Mouse (Mus musculus) cerebellum, postnatal 10 days (tissue): ENCODE results near the gene Actg2.
"Not testable (repeated sequence)": the region's sequence is repeated elsewhere in the genome, so short reads cannot be mapped to it uniquely, and the experiment has no call there.

ENCODE experiments used
- DNase-seq, 2 experiments: peaks; one replicate each; pipeline ENCODE4 v3.0.0; 2021; ENCODE audit warnings: mixed read lengths in 2 of 2

Actg2 gene

DNA sequence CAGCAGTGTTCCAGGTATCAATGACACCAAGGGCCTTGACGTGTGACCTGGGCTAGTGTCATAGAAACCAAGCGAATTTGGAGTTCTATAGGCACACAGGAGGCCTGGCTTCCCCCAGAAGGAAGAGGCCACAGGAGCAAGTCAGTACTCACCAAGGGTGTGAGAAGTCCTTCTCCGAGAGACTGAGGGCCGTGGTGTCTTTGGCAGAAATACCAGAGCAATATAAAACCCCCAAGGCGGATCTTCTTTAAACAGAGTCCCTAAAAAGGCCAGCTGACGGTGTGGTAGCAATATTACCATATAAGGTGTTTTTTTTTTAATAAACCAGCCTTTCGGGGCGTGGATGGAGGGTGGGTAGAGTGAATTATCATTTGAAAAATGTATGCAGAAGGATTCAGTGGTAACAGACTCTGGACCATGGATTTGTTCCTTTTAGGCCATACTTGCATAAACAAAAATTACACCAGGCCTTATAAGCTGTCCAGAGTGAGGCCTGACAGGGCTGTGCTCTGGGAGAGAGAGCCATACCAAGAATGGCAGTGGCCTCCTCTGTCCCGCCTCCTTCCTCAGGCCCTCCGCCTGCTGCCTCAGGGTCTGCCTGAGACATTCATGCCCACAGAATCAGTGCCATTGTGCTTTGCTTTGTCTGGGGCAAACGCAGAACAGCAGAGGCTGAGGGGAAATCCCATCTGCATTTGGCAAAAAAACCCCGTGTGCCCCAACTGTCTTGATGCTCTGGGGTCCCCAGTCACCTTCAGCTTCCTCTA, at the start of gene Actg2:
Actg2 (minus strand) TSS at position 238 of the 767 bp plus-strand sequence.
- DNase-seq, result no peak

DNA sequence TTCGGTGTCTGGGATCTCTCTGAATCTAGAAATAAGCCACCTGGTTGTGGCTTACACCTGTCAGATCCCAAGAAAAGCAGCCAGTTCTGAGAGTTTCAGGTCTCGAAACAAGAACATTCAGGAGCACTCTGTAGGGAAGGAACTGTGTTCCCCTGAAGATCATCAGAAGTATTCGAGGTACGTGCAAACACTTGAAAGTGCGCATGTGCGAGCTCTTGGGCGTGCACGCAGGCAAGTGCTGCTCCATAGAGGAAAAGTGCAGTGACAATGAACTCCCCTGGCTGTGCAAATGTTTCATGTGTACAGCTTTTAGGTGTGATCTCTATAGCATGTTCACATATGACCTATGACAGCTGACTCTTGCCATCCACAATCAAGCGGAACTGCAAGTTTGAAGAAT, 49.3 kb upstream of the Actg2 start:
- not testable (repeated sequence) for DNase-seq

DNA sequence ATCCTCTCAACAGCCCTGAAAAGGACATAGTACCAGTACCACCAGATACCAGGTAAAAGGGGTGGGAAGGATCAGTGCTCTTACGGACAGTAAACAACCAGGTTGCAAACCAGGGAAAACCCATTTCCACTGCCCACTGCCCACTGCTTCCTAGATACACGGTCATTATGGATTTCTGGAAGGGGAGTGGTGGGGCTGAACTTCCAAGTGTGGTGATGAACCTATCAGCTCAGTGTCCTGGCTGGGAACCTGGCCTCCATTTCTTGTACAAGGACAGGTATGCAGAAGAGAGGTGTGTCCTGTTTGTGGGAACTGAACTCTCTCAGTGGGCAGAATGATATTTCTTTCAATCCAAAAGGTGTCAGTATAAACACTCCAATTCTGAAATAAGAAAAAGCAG, 47.5 kb upstream of the Actg2 start:
- DNase-seq, result no peak

DNA sequence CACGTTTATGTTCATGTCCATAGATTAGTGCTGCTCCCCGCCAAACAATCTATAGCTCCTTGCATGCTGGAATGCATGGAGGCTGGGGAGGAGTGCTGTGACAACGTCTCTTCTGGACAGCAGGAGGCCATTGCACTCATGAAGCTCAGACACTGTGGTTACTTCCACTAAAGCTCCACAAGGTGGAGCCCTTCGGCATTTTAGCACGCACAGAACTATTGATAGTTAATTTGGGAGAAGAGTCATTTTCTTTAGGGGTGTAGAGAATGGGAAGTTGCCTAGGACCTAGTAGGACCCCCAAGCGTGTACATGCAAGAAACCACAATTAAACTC, 46.8 kb upstream of the Actg2 start:
- DNase-seq, result peak; percentile 57 to 68

DNA sequence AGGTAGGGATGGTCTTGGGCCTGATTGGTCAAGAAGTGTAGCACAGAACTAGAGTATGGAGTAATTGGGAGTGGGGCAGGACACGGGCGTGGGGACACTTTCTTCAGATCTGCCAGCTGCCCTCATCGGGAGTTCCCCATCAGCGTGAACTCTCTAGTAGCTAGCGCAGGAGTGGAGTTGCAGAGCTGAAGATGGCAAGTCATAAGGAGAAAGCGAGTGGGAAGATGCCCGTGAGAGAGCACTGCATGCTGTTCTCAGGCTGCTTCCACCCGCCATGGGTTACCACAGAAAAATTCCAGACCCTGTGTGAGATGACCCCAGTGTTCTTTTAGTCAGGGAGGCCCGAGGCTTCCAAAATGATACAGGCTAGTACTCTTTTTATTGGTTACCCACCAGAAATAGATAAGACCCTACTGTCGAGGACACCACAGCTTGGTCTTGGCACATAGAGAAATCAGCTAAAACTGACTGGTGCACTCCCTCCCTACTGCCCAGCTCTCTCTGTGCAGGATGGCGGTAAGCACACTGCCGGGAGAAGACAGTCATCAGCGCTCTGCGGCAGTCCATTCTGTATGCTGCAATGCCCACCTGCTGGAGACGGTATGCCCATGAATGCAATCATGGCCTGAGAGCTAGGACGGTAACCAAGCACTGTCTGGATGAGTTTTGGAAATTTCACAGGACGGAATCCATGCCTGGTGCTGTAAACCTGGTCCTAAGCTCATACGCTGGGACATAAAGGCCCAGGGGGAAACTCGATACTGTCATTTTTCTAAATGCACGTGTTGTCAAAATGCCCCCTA, 46.3 kb upstream of the Actg2 start:
- no peak for DNase-seq

DNA sequence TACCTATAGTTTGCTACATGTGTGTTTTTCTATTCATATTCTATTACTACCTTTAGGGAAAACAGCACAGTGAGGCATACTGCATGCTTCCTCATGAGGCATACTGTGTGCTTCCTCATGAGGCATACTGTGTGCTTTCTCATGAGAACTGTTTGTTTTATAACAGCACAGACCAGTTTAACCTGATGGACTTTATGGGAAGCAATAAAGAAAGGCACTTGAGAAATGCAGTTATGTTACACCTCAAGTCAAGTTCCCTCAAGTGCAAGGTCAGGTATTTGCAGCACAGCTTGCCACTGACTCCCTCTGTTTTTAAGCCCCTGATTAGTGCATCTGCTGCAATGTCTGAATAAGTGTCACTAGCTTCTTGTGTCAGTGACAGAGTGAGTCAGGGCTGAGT, 41.5 kb upstream of the Actg2 start:
- no peak for DNase-seq

DNA sequence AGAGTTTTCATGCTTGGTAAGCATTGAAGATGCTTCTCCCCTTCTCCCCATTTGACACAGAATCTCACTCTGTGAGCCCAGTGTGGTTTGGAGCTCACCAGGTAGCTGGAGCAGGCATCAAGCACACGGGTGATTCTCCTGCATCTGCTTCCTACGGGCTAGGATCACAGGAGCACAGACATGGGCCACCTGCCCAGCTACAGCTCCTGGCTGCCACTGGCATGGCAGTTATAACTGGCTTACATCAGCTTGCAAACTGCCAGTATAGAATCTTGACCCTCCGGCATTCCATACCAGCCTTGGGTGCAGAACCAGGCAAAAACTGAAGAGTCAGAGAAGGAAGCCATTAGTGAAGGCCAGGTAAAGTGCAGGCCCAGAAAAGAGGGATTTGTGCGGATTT, 39.5 kb upstream of the Actg2 start:
- no peak for DNase-seq

DNA sequence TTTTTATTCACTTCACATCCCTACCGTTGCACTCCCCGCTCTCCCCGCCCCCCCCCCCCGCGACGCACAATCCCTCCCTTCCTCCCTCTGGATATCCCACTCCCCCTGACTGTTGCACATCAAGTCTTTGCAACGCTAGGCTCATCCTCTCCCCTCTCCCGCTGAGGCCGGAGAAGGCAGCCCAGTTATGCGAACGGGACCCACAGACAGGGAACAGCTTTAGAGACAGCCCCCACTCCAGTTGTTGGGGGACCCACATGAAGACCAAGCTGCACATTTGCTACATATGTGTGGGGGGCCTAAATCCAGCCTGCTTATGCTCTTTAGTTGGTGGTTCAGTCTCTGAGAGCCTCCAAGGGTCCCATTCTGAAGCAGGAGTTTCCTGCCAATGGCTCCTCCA, 36.6 kb upstream of the Actg2 start, which contains the start of gene Stambp:
Stambp (minus strand) TSS at position 59 of the 400 bp plus-strand sequence.
- DNase-seq, result peak; percentile 52 to 61

DNA sequence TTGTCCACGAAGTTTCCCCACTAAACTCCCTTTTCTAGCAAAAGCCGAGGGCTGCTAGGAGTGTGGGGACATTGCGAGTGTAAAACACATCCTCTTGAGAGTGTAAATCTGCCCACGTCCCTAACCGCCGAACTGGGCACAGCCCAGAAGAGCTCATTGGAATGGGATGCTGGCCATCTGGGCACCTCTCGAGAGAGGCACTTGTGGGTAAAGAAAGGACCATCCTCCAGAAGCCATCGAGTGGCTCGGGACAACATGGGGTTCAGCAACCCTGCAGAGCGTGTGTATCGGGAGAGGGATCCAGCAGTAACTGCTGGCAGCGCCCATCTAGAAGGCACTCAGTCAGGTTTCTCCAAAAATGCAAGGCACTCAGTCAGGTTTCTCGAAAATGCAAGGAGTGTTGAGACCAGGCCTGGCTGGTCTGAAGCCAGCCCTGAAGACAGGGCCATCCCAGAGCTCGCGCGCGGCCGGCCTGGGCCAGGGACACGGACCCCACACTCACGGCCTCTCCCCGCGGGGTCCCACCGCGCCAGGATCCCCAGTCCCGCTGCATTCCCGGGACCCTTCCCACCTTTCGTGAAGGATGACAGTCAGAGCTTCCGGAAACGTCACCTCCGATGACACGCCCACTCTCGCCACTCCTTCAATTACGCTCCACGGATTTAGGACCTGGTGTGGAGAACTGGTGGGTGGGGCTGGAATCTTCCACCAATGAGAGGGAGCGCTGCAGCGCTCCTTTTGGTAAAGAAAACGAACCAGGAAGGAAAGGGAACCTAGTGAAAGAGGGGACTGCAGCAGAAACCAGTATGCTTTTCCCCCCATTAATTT, 36.0 kb upstream of the Actg2 start:
- peak; percentile 94 to 95 for DNase-seq

DNA sequence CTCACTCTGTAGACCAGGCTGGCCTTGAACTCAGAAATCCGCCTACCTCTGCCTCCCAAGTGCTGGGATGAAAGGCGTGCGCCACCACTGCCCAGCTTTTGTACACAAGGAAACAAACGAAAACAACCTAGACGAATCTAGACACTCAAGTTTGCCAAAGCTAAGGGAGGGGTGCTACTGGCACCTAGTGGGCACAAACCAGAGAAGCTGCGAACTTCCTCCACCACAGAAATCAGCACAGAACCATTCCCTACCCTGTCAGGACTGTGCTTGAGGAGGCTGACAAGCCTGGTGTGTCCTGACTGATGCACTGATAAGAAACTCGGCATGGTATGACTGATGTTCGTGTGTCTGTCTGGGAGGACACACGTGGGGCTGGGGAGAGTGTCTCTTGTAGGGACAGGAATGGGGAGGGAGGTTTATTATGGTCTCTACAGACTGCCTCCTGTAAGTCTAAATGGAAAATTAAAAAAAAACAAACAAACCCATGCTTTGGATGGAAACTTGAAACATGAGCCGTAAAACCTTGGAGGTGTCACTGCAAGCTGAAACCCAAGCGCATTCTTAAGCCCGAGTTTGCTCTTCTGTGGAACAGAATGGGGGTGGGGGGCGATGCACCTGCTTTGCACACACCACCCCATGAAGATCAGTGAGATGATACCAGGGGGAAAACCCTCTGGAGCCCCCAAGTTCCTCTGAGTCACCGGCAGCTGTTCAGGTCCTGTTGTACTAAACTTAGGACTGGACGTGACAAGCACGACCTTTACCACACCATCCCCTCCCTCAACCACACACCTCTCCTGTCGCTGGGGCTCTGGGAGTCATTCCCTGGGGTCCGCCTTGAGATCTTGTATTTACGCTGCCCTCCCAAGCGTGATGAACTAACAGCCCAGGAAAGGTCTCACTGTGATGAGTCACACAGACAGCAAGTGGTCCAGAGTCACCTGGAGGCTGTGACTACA, 33.1 kb upstream of the Actg2 start:
- peak; percentile 31 to 46 for DNase-seq

DNA sequence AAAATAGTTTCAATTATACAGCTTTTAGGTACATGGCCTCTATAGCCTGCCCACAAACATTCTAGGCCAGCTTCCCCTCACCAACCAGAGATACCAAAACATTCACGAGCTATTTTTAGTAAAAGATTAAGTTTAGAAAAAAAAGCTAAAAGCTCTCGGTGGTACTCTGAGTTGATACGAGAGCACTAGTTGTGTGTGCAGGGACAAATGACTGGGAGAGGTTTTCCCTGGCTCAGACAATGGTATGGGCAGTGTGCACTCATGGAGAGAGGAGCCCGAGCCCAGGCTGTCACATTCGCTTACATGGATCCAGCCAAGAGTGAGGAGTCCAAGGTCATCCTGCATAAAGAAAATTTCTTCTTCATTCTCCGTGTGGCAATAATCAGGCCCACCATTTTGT, 19.9 kb upstream of the Actg2 start:
- no peak for DNase-seq

DNA sequence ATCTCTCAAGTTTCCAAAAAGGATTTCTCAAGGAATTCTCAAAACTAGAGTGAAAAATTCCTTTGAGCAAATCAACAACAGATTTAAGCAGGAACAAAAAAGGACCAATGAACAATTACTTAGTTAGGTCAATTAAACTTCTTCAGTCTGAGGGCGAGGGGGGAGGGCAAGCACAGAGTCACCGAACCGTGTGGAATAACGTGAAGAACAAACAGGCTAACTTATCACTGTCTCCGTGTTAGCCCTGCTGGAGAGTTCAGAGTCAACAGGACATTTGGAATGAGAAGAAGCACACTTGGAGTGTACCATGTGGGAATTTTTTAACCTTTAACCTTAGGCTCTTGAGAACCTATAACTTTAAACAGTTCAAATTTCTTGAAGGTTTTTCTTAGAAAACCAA, 12.3 kb upstream of the Actg2 start:
- no peak for DNase-seq

DNA sequence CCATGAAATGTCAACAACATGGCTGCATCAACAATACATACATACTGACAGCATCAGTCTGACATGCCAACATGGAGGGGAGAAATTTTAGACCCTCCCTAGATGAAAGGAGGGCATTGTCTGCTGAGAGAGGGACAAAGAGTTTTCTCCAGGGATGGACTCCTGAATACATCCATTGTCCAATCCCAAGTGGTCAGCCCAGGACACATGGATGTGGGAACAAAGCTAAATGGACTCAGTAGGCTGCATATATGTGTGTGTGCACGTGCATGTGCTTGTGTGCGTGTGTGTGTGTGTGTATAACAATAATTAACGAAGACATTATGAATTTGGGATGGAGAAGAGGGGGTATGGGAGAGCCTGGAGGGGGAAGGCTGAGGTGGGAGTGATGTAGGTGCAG, 9.7 kb upstream of the Actg2 start:
- no peak for DNase-seq

DNA sequence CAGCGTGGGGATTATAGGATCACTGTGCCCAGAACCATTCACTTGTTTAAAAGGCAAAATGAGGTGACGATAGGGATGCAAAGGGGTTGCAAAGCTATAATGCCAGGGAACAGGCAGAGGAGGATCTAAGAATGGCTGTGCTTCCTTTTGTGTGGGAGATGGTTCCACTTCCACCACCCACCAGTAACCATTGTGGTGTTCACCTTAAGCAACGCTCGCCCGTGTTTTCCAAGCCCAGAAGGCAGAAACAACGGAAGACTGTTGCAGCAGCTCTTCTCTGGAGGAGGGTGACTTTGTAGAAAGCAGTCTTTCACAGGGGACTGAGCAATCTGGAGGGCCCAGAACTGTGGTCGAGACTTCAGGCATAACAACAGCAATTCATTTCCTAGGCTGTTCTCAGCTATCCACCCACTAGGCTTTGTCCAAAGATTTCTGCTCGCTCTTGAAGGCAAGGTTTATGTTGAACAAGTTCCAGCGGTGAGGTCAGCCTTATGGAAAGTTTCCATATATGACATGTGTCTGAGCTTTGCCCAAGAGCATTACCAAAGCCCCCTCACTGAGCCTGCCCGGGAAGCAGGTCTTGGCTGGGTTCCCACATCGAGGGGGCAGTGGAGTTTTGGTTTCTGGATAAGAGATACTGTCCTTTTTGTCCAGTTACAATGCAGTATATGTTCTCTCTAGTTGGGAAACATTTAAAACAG, 5.8 kb upstream of the Actg2 start:
- peak; percentile 47 to 58 for DNase-seq

DNA sequence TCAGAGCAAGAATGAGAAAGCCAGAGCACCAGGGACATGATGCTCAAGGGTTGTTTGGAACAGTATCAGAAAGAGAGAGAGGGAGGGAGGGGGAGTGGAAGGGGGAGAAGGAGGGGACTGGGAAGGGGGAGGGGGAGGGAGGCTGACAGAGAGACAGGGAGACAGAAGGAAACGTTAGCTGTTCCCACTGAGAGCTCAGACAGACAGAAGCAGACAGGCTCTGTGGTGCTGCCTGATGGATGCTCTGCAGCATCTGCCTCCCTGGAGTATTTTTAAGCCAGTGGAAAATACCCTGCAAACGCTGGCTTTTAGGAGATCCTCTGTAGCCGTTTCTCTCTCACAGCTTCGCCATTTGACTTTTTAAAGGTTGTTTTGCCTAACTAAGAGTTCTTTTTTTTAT, 4.0 kb upstream of the Actg2 start:
- DNase-seq, result peak; percentile 69 to 73

DNA sequence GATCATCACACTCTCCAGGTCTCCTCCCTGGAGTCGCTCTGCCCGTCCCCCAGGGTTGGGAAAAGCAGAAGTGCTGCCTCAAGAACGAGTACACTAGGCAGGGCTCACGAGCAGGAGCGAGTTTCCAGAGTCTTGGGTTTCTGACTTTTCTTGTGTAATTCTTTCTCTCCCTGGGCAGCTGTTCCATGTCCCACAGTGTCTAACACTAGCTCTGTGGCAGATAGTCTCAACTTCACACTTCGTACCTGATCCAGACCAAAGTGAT, 662 bp upstream of the Actg2 start:
- no peak for DNase-seq

DNA sequence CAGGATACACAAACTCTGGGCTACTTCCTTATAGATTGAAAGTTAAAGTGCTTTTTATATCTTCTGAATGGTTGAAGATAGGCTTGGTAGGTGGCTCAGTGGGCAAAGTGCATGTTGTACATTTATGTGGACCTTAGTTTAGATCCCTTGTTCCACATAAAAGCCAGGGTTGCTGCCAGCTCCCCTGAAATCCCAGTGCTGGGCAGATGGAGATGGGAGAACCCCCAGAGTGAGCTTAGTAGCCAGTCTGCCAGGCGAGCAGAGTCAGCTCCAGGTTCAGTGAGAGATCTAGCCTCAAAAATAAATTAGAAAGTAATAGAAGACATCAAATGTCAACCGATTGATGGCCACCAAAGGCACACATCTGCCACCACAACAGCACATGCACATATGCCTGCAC, 3.5 kb downstream of the Actg2 start:
- peak; percentile 64 to 69 for DNase-seq

DNA sequence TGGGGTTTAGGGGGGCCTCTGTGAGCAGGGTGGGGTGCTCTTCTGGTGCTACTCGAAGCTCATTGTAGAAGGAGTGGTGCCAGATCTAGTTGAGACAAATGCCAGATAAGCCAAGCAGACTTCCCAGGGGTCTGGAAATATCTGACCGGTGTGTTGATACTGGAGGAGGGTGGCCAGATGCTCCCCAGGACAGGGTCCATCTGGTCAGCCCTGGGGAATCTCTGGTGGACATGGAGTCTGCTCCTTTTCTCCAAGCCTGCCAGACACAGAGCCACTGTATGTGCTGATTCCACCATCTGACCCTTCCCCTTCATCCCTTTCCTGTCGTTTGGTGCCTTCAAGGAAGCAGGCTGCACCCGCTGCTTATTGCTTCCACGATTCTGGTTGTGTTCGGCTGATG, 12.9 kb downstream of the Actg2 start:
- DNase-seq, result peak in 1 of 2 experiments; percentile 38

DNA sequence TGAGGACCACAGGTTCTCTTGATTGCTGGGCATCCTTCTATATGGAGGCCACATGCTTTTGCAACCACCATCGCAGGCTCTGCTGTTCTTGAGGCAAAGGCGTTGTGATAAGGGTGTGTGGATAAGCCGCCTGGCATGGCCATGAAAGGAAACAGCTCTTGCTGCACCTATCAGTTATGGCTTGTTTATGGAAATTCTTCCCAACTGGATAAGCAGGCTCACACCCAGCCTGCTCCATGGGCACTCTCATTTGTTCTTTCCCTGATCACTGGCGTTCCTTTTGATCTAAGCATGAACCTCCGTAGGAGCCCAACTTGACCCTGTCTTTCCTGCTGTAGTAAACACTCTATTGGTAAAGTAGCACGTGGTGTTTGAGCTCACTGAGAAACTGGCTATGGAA, 14.3 kb downstream of the Actg2 start:
- no peak for DNase-seq

DNA sequence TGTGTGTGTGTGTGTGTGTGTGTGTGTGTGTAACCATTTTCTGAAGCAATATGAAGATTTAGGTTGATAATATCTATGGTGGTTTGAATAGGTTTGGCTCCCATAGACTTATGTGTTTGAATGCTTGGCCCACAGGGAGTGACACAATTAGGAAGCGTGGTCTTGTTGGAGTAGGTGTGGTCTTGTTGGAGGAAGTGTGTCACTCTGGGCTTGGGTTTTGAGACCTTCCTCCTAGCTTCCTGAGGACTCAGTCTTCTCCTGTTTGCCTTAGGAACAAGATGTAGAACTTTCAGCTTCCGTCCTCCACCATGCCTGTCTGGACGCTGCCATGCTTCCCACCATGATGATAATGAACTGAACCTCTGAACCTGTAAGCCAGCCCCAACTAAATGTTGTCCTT, 17.4 kb downstream of the Actg2 start:
- DNase-seq, result no peak

DNA sequence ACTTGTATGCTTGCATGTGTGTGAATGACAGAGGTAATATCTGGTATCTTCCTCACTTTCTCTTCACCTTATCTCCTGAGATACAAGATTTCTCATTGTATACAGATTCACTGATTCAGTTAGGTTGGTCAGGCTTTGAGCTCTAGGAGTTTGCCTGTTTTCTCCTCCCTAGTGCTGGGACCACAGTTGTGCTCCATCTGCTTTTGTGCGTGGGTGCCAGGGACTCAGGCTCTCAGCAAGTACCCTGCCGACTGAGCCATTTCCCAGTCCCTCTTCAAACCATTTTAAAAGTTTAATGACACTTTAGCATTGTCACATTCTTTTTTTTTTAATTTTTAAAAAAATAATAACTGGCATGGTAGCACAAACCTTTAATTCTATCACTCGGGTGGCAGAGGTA, 20.9 kb downstream of the Actg2 start:
- DNase-seq, result peak in 1 of 2 experiments; percentile 33

DNA sequence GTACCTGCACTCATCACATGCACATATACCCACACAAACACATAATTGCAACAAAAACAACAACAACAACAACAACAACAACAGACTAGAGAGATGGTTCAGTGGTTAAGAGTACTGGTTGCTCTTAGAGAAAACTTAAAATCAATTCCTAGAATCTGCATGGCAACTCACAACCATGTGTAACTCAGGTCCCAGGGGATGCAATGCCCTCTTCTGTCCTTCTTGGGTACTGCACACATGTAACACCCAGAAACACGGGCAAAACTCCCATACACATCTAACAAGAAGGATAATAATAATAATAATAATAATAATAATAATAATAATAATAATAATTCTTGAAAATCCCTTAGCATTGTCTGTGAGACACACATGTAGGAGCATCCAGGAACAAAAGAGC, 23.6 kb downstream of the Actg2 start:
- DNase-seq, result peak; percentile 80 to 86
